Mouse (Mus musculus) CD8-positive naive resting alpha-beta T cell, adult 2 months (primary cell): ENCODE measurements around the gene Gad1.
"Not testable (repeated sequence)": the region's sequence is repeated elsewhere in the genome, so short reads cannot be mapped to it uniquely, and the experiment has no call there.

ENCODE experiments used
- DNase-seq, 2 experiments: peaks; one replicate each; pipeline ENCODE4 v3.0.0; 2022; ENCODE audit warnings: low read depth in 2 of 2, low spot score in 2 of 2

The Gad1 gene

GRCm38 (mm10) chr2:70552772-70553171, at the start of gene Gad1:
Gene Gad1, plus strand, starts transcription at chr2:70553072.
- DNase-seq, result no peak

DNA sequence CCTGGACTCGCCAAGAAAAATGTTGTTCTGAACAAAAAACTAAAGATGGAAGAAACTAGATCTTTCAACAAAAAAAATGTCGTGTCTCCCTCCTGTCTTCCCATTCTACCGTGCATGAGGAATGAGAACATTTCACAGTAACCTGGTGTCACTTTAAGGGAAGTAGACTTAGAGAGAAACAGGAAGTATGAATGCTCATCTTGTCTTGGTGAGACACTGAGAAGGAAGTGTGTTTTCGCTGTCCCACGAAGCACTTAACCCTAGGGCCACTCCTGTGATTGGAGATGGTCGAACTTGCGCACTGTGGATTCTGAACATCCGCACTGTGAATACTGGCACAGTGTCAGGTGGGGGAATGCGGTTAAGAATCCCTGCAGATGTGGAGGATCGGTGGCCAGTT, 49.4 kb upstream of the Gad1 start:
- no peak for DNase-seq

GRCm38 (mm10) chr2:70505229-70505628, 47.6 kb upstream of the Gad1 start:
- DNase-seq, result no peak

GRCm38 (mm10) chr2:70505896-70506295, 47.0 kb upstream of the Gad1 start:
- no peak for DNase-seq

GRCm38 (mm10) chr2:70506372-70506771, 46.5 kb upstream of the Gad1 start:
- no peak for DNase-seq

DNA sequence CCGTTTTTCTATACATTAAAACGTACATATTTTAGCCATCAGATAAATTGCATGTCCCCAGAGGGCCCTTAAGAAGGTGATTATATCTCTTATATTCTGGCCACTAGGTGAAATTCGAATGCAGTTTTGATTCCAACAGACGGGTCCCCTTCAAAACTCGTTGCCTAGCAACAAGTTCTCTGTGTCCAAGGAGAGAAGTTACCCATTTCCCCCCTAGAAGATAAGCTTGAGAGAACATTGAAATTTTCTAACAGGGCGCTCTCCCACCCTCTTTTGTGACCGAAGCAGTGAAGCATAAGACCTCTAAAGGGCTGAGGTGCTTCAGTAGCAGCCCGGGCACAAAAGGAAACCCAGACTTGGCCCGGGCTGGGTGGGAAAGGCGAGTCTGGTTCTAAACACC, 44.4 kb upstream of the Gad1 start, which contains the start of gene Erich2:
TSS of gene Erich2 (plus strand) at position 324 of the 400 bp plus-strand sequence.
- no peak for DNase-seq

GRCm38 (mm10) chr2:70509021-70509632, 43.7 kb upstream of the Gad1 start:
- peak in 1 of 2 experiments; percentile 1 for DNase-seq

GRCm38 (mm10) chr2:70538283-70538682, 14.6 kb upstream of the Gad1 start:
- DNase-seq, result not testable (repeated sequence)

DNA sequence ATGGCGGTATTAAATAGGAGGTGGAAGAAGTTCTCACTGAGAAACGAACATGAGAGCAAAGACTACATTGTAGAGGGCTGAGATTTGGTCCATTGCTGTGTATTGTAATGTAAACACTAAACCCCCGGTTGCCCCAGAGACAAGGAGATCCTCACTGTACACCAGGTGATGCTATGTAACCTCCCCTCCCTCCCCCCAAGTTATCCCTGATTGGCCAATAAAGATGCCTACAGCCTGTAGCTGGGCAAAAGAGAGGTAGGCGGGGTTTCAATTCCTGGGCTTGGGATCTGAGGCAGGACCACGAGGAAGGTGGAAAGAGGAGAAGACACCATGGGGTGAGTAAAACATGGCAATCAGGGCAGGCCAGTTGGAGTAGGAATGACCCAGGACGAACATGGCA, 2.2 kb upstream of the Gad1 start:
- DNase-seq, result no peak

DNA sequence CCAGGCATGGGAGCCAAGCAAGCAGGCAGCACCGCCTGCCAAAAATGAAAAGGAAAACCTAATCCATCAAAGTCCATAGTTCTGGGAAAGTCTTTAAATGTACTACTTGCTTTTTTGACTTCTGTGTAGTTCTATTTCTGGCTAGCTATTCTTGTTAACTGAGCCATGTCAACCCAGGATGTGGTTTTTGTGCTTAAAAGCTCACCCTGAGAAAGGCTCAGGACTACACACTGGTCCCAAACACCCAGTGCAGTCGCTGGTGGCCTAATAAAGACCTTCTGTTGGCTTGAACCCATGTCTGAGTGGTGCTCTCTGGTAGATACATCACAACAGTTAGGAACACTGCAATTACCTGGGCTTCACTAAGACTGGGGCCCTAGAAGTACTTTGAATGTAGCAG, 1.4 kb upstream of the Gad1 start:
- no peak for DNase-seq

DNA sequence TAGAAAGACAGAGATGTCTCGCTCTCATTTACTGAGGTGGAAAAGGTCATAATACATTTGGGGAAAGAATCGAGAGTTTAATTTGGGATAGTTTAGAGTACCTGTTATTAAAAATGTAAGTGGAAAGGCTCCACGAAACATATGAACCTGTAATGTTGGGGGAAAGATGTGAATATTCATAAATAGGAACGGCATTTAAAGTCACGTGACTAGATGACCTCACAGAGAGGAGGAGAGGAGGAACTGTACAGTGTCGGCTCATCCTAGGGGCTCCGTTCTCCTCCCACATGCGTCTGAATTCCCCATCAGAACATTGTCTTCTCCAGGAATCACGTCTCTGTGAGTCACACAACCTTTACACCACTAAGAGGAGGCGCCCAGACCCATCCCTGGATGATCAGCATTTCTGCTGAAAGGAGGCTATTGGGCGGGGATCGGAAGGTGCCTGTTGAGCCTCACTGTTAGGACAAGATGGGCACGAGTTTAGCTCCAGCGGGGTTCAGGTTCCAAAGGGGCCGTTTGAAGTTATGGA, 739 bp upstream of the Gad1 start:
- no peak for DNase-seq

GRCm38 (mm10) chr2:70553826-70554225, 954 bp downstream of the Gad1 start:
- no peak for DNase-seq

DNA sequence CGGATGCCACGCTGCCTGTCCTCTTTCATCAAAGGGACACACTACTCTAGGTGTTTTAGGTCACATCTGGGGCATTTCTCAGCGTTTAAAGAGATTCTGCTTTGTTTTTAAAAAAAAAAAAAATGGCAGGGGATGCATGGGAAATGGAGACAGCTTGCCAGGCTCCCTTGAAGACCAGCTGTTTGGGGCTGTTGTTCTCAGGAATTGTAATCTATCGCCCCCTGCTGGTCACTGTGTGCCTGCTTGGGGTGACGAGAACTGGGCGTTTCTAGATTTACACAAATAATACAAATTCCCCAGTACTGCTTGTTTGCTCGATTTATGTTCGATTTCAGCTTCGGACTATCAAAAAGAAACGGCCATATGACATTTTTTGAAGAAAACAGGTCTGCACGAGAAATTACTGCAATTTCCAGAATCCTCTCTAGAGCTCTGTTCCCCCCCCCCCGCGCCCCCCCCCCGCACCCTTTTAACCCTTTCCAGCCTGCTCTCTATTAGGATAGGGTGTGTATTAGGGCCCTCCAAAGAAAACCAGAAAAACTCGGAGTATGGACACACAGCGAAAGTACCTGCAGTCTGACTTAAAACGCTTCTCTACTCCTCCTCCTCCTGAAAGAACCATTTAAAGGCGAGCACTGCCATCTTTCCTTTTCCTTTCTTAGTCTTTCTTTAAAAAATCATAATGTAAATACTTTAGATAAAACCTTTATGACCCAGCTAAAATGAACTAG, 5.4 kb downstream of the Gad1 start:
- peak; percentile 40 to 66 for DNase-seq

- no peak for DNase-seq
These were observed 6.1 kb downstream of the Gad1 start for GRCm38 (mm10) chr2:70558843-70559451.

DNA sequence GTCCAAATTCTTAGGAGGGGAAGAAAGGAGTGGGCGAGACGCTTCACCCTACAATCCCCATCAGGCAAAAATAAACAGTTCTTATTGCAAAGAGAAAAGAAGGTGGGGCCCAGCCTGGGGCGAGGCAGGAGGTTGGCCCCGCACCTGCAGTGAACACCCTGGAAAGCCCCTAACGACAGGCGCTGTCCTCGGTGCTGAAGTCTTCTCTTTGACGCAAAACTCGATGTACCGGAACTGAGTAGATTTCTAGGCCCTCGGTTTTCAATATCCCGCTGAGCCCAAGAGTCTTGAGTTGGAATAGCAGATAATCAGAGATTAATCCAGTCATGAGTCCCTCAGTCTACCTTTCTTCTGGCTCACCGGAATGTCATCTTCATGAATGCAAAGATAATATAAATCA, 6.6 kb downstream of the Gad1 start:
- DNase-seq, result peak; percentile 27 to 62

GRCm38 (mm10) chr2:70561077-70561795, 8.4 kb downstream of the Gad1 start:
- DNase-seq, result peak; percentile 11 to 24

DNA sequence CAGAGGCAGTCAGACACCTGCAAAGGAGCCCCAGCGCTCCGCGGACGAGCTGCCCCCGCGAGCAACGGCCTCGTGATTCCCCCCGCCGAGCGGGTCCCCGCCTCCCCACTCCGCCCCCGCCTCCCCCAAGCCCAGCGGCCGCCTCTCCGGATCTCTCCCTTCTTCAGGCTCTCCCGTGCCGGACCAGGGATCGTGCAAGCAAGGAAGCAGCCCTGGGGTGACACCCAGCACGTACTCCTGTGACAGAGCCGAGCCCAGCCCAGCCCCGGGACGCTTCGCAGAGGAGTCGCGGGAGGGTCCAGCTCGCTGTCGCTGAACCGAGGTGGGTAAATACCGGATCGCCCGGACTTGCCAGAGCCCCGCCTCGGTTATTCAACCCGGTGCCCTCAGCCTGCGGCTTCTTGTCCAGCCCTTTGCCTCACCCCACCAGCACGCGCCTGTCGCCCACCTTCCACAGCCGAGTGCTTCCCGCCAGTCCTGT, 9.2 kb downstream of the Gad1 start:
- DNase-seq, result no peak

- no peak for DNase-seq
These were observed 9.7 kb downstream of the Gad1 start for GRCm38 (mm10) chr2:70562611-70562980.

- DNase-seq, result no peak
These were observed 10.3 kb downstream of the Gad1 start for GRCm38 (mm10) chr2:70562981-70563671.

GRCm38 (mm10) chr2:70563721-70564645, 11.1 kb downstream of the Gad1 start:
- DNase-seq, result no peak
